Mouse (Mus musculus) yolk sac, embryonic 10.5 days (tissue): Measurements from ENCODE around the gene Abhd13.
A peak's percentile ranks its signal among the peaks of the same experiment; 100 is the strongest.

ENCODE experiments used
- DNase-seq: peaks from one replicate; pipeline ENCODE4 v3.0.0-alpha.2; 2017; ENCODE audit warnings: low spot score

The Abhd13 gene

GRCm38 (mm10) chr8:9977573-9978314 lies at the start of gene Abhd13, which contains the start of gene Lig4:
Gene Abhd13 (plus strand): TSS chr8:9977707.
Gene Lig4 (minus strand): TSS chr8:9977686.
- peak; percentile 96 for DNase-seq

DNA sequence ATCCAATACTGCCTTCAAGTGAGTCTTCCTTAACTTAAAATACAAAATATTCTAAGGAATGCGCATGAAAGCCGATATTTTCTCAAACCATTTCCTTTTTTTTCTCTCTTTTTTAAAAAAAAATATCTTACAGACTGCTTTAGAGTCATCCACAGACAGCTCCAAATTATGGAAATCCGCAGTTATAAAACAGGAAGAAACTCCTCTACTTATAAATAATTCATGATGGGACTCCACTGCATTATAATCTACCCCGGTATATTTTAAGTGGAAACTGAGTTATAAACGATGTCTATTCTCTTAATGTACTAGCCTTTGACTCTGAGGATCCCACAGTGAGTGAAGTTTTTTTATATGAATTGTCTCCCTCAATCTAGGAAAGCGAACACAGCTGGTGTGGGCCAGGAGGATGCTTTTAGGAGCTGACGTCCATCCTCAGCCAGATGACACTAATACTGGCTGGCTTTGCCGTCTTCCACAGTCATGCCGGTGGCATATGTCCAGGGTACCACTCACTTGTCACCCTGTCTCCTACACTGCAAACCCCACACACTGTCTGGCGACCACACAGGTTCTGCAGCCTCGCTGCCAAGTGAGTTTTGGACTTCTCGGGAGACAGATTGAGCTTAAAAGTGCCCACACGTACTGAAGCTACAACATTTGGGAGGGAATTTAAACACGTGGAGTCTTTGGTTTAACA lies 47.6 kb upstream of the Abhd13 start:
- DNase-seq = no peak

DNA sequence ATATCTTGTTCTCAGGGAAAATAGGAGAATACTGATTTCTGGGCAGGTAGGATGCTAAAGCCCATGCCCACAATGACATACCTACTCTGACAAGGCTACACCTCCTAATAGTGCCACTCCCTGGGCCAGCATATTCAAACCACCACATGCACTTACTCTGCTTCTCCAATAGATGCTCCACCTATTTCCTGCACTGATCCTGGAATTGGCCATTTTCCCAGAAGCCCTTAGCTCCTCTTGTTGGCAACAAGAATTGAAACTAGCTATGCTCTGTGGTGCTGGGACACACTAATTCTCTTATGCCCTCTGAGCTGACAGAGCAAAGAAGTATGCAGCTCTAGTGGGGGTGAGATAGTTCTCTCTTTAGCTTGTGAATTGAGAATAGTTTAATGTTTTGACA lies 44.8 kb upstream of the Abhd13 start:
- no peak for DNase-seq

GRCm38 (mm10) chr8:9934891-9935565 lies 42.5 kb upstream of the Abhd13 start:
- peak; percentile 43 for DNase-seq

- no peak for DNase-seq
Observed at GRCm38 (mm10) chr8:9935574-9935973, 41.9 kb upstream of the Abhd13 start.

GRCm38 (mm10) chr8:9949134-9949890 lies 28.2 kb upstream of the Abhd13 start:
- DNase-seq = no peak

DNA sequence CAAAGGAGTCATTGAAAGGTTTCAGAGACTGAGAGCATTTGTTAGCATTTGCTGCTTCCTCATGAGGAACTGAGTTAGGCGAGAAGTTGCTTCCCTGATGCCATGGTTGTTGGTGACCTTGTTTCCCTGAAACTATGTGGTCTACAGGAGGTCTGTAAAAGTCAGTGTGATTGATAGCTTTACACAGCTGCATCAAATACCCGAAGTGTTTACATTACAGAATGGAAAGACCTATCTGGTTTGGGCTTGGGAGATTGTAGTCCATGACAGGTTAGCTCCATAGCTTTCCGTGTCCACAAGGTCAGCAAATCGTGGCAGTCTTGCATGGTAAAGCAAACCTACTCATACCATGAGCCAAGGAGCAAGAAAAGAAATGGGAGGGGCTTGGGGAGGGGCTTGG lies 19.2 kb upstream of the Abhd13 start:
- no peak for DNase-seq

DNA sequence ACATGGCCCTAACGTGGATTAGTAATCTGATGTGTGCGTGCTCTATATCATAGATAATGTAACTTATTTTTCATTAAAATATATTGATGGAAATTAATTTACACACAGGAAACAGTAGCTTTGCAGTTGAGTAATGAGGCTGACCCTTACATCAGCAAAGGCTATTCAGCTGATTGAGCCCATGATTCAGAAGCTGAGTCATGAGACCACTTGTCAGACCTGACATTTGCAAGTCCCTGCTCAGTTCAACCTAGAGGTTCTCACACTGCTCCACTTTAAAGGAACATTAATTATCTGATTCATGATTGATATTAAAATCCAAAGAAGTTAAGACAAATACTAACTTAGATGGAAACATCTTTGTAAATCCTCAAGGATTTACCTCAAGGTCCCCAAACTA lies 17.6 kb upstream of the Abhd13 start:
- no peak for DNase-seq

DNA sequence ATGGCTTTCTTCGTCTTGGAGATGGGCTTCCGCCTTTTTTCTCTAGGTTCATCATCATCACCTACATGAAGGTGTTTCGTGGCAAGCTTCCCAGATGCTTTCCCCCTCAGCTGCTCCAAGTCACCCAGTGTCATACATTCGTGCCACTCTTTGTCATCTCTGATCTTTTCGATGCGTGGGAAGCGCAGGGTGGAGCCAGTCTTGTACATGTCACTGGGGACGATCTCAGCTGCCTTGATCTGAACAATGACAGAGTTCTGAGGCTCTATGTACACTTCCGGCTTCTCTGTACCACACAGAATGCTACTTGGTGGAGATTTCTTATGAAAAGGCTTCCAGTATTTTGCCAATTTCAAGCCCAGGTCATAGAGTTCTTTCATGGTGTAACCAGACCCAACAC lies 5.6 kb upstream of the Abhd13 start:
- DNase-seq = no peak

- no peak for DNase-seq
Observed at GRCm38 (mm10) chr8:9975276-9975675, 2.2 kb upstream of the Abhd13 start.

GRCm38 (mm10) chr8:9975898-9976611 lies 1.5 kb upstream of the Abhd13 start:
- DNase-seq = peak; percentile 98

- peak; percentile 2 for DNase-seq
Observed at GRCm38 (mm10) chr8:9977016-9977415, 491 bp upstream of the Abhd13 start.

GRCm38 (mm10) chr8:9978475-9979230 lies 1.1 kb downstream of the Abhd13 start:
- peak; percentile 5 for DNase-seq

GRCm38 (mm10) chr8:9979746-9980145 lies 2.2 kb downstream of the Abhd13 start:
- DNase-seq = no peak

GRCm38 (mm10) chr8:9980188-9980587 lies 2.7 kb downstream of the Abhd13 start:
- DNase-seq = no peak

GRCm38 (mm10) chr8:10004115-10004514 lies 26.6 kb downstream of the Abhd13 start:
- DNase-seq = no peak

GRCm38 (mm10) chr8:10006156-10006985 lies 28.9 kb downstream of the Abhd13 start, which contains the start of gene Tnfsf13b:
Gene Tnfsf13b (plus strand): TSS chr8:10006467.
- DNase-seq = no peak

DNA sequence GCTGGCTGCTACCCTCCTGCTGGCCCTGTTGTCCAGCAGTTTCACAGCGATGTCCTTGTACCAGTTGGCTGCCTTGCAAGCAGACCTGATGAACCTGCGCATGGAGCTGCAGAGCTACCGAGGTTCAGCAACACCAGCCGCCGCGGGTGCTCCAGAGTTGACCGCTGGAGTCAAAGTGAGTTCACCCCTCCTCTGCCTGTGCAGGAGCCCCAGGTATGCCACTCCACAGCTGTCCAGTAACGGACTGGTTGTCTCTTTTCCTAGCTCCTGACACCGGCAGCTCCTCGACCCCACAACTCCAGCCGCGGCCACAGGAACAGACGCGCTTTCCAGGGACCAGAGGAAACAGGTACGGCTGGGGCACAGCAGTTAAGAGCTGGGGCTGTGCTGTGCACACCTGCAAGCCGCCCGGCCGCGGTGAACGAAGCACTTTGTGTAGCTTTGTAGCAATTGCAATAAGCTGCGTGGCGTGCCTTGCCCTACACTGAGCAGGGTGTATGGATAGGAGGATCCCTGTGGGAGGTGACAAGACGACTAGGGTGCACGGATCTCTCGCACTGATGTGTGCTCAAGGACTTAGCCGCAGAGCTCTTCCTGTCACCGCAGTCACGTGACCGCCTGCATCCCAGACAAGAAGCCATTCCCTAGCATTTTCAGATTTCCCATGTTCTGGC lies 29.6 kb downstream of the Abhd13 start:
- peak; percentile 4 for DNase-seq

GRCm38 (mm10) chr8:10007660-10008028 lies 30.1 kb downstream of the Abhd13 start:
- no peak for DNase-seq
